Mouse (Mus musculus) erythroblast, embryonic 14.5 days (primary cell): ENCODE results near the gene Ldlrad3.

Experiments
- GATA1 ChIP-seq: IDR thresholded peaks from 2 replicates; pipeline ENCODE4 v1.6.1; 2012; ENCODE audit warnings: low read length, inconsistent platforms, mixed read lengths
- TAL1 ChIP-seq: IDR thresholded peaks from 3 replicates; pipeline ENCODE4 v1.6.1; 2012; ENCODE audit warnings: low read length, inconsistent platforms, mixed read lengths

- TF ChIP-seq TAL1 = no peak
- no peak for TF ChIP-seq GATA1
Measured at GRCm38 (mm10) chr2:101983853-101984543, 202.2 kb downstream of the Ldlrad3 start.
